Mouse (Mus musculus) regulatory T cell (primary cell): ENCODE data around the gene Znhit1.

Source experiments
- in situ Hi-C: fragments of 300-600 bp; cut with MboI, MseI; formaldehyde crosslinking; loops from one replicate; pipeline ENCODE4 v1.15.1; 2025; ENCODE audit warnings: high pct_unique_total_duplicates

Gene Znhit1

GRCm38 (mm10) chr5:136987138-136987933 is 485 bp downstream of the Znhit1 start:
- in situ Hi-C loops = no loop called here

- in situ Hi-C loops = no loop called here
Observed at GRCm38 (mm10) chr5:136986695-136987137, 1.1 kb downstream of the Znhit1 start, which contains the start of gene Plod3. TSS of gene Plod3 (plus strand) at chr5:136987019.

- in situ Hi-C loops = no loop called here
Observed at GRCm38 (mm10) chr5:136984828-136985227, 3.0 kb downstream of the Znhit1 start.

- in situ Hi-C loops = no loop called here
Observed at GRCm38 (mm10) chr5:136982338-136982930, 5.4 kb downstream of the Znhit1 start.

GRCm38 (mm10) chr5:136980974-136981373 is 6.8 kb downstream of the Znhit1 start:
- in situ Hi-C loops = no loop called here

GRCm38 (mm10) chr5:136979762-136980161 is 8.1 kb downstream of the Znhit1 start:
- in situ Hi-C loops = loop anchor here (10.0 kb wide), 1 partner anchor 55 kb away; no protein-coding TSS in a partner anchor

GRCm38 (mm10) chr5:136977769-136978168 is 10.1 kb downstream of the Znhit1 start:
- in situ Hi-C loops = loop anchor here (10.0 kb wide), 1 partner anchor 53 kb away; no protein-coding TSS in a partner anchor

GRCm38 (mm10) chr5:136973670-136974069 is 14.2 kb downstream of the Znhit1 start:
- in situ Hi-C loops = loop anchor here (10.0 kb wide), 1 partner anchor 49 kb away; no protein-coding TSS in a partner anchor

- in situ Hi-C loops = loop anchor here (10.0 kb wide), 1 partner anchor 46 kb away; no protein-coding TSS in a partner anchor
Observed at GRCm38 (mm10) chr5:136970703-136971102, 17.1 kb downstream of the Znhit1 start.

- in situ Hi-C loops = no loop called here
Observed at GRCm38 (mm10) chr5:136967592-136967991, 20.2 kb downstream of the Znhit1 start.

- in situ Hi-C loops = no loop called here
Observed at GRCm38 (mm10) chr5:136966861-136967455, 20.9 kb downstream of the Znhit1 start.

GRCm38 (mm10) chr5:136966331-136966730 is 21.5 kb downstream of the Znhit1 start, which contains the start of gene Cldn15:
TSS of gene Cldn15 (plus strand) at chr5:136966616.
- in situ Hi-C loops = no loop called here

GRCm38 (mm10) chr5:136965686-136966085 is 22.1 kb downstream of the Znhit1 start:
- in situ Hi-C loops = no loop called here

- in situ Hi-C loops = no loop called here
Observed at GRCm38 (mm10) chr5:136965210-136965609, 22.6 kb downstream of the Znhit1 start.

- in situ Hi-C loops = no loop called here
Observed at GRCm38 (mm10) chr5:136962966-136963540, 24.8 kb downstream of the Znhit1 start.

GRCm38 (mm10) chr5:136962501-136962900 is 25.3 kb downstream of the Znhit1 start:
- in situ Hi-C loops = no loop called here

- in situ Hi-C loops = no loop called here
Observed at GRCm38 (mm10) chr5:136961983-136962461, 25.8 kb downstream of the Znhit1 start.

- in situ Hi-C loops = no loop called here
Observed at GRCm38 (mm10) chr5:136961334-136961982, 26.4 kb downstream of the Znhit1 start.

GRCm38 (mm10) chr5:136960053-136960452 is 27.8 kb downstream of the Znhit1 start:
- in situ Hi-C loops = no loop called here

- in situ Hi-C loops = no loop called here
Observed at GRCm38 (mm10) chr5:136958991-136959605, 28.7 kb downstream of the Znhit1 start.

- in situ Hi-C loops = no loop called here
Observed at GRCm38 (mm10) chr5:136957250-136957649, 30.6 kb downstream of the Znhit1 start.
